Mouse (Mus musculus): ENCODE results near the gene H60b. TPM values are rescaled to one million over a fixed set of nuclear protein-coding genes. Genes with fewer than 3 reads are reported as not detected.

H60b gene
- polyA plus RNA-seq, 1 experiment from 2014 or later: 0.25 TPM

- no peak for ATAC-seq (ENCODE audit: extremely low read depth, insufficient number of reproducible peaks, low FRiP score, low TSS enrichment)
- H3K4me2 ChIP-seq: no peak overlapping the region
- H3K4me1 ChIP-seq: no peaks in the 10 kb centered on the region
- H3K27ac ChIP-seq (replicated peaks): no peak overlapping the region
- no peaks in the 10 kb centered on the region for H3K27me3 ChIP-seq (replicated peaks)
- no peak overlapping the region for H3K4me3 ChIP-seq
- H3K9me3 ChIP-seq: no peaks in the 10 kb centered on the region
- 64% methylated on average over 5 of the region's 5 CpGs for WGBS
- H3K36me3 ChIP-seq: no peaks in the 10 kb centered on the region
- H3K9ac ChIP-seq: no peak overlapping the region
These were observed 138.8 kb downstream of the H60b start for GRCm38 (mm10) chr10:22297033-22297762.

- H3K27me3 ChIP-seq (replicated peaks): no peaks in the 10 kb centered on the region
- H3K36me3 ChIP-seq: no peaks in the 10 kb centered on the region
- no peak for ATAC-seq (ENCODE audit: extremely low read depth, insufficient number of reproducible peaks, low FRiP score, low TSS enrichment)
- H3K4me2 ChIP-seq: no peak overlapping the region
- H3K27ac ChIP-seq (replicated peaks): no peak overlapping the region
- no peak overlapping the region for H3K4me3 ChIP-seq
- no peaks in the 10 kb centered on the region for H3K9me3 ChIP-seq
- 49% methylated on average over 8 of the region's 8 CpGs for WGBS
- no peak overlapping the region for H3K9ac ChIP-seq
- H3K4me1 ChIP-seq: no peaks in the 10 kb centered on the region
These were observed 139.5 kb downstream of the H60b start for GRCm38 (mm10) chr10:22297766-22298461.

GRCm38 (mm10) chr10:22299324-22299723, 140.9 kb downstream of the H60b start:
- no peak overlapping the region for H3K27ac ChIP-seq (replicated peaks)
- no peak overlapping the region for H3K4me2 ChIP-seq
- H3K9me3 ChIP-seq: no peaks in the 10 kb centered on the region
- WGBS: 58% methylated on average over 2 of the region's 2 CpGs
- H3K4me1 ChIP-seq: no peaks in the 10 kb centered on the region
- ATAC-seq (ENCODE audit: extremely low read depth, insufficient number of reproducible peaks, low FRiP score, low TSS enrichment): no peak
- H3K4me3 ChIP-seq: no peak overlapping the region
- no peaks in the 10 kb centered on the region for H3K27me3 ChIP-seq (replicated peaks)
- no peak overlapping the region for H3K9ac ChIP-seq
- no peaks in the 10 kb centered on the region for H3K36me3 ChIP-seq

- no peaks in the 10 kb centered on the region for H3K27me3 ChIP-seq (replicated peaks)
- no peaks in the 10 kb centered on the region for H3K36me3 ChIP-seq
- H3K4me3 ChIP-seq: no peak overlapping the region
- H3K4me2 ChIP-seq: no peak overlapping the region
- H3K27ac ChIP-seq (replicated peaks): no peak overlapping the region
- ATAC-seq (ENCODE audit: extremely low read depth, insufficient number of reproducible peaks, low FRiP score, low TSS enrichment): no peak
- H3K4me1 ChIP-seq: no peaks in the 10 kb centered on the region
- H3K9me3 ChIP-seq: no peaks in the 10 kb centered on the region
- H3K9ac ChIP-seq: no peak overlapping the region
- 75% methylated on average over 1 of the region's 1 CpGs for WGBS
These were observed 143.3 kb downstream of the H60b start for GRCm38 (mm10) chr10:22301641-22302040.

- WGBS: 59% methylated on average over 5 of the region's 5 CpGs
- Histone ChIP-seq H3K9ac (no peak overlapping the region), H3K4me2 (no peak overlapping the region), H3K9me3 (no peaks in the 10 kb centered on the region), H3K4me3 (no peak overlapping the region), H3K27ac (replicated peaks) (no peak overlapping the region), H3K27me3 (replicated peaks) (no peaks in the 10 kb centered on the region), H3K4me1 (no peaks in the 10 kb centered on the region), H3K36me3 (no peaks in the 10 kb centered on the region)
- no peak for ATAC-seq (ENCODE audit: extremely low read depth, insufficient number of reproducible peaks, low FRiP score, low TSS enrichment)
These were observed 144.1 kb downstream of the H60b start for GRCm38 (mm10) chr10:22302344-22303057.

GRCm38 (mm10) chr10:22303736-22304135, 145.3 kb downstream of the H60b start:
- Histone ChIP-seq H3K27me3 (replicated peaks) (no peaks in the 10 kb centered on the region), H3K4me1 (no peaks in the 10 kb centered on the region), H3K27ac (replicated peaks) (no peak overlapping the region), H3K9ac (no peak overlapping the region), H3K4me2 (no peak overlapping the region), H3K4me3 (no peak overlapping the region), H3K9me3 (no peaks in the 10 kb centered on the region), H3K36me3 (no peaks in the 10 kb centered on the region)
- 83% methylated on average over 6 of the region's 6 CpGs for WGBS
- ATAC-seq (ENCODE audit: extremely low read depth, insufficient number of reproducible peaks, low FRiP score, low TSS enrichment): no peak

GRCm38 (mm10) chr10:22305801-22306200, 147.4 kb downstream of the H60b start:
- Histone ChIP-seq H3K27ac (replicated peaks) (no peak overlapping the region), H3K9ac (no peak overlapping the region), H3K27me3 (replicated peaks) (no peaks in the 10 kb centered on the region), H3K9me3 (no peaks in the 10 kb centered on the region), H3K36me3 (no peaks in the 10 kb centered on the region), H3K4me1 (no peaks in the 10 kb centered on the region), H3K4me2 (no peak overlapping the region), H3K4me3 (no peak overlapping the region)
- ATAC-seq (ENCODE audit: extremely low read depth, insufficient number of reproducible peaks, low FRiP score, low TSS enrichment): no peak
- 80% methylated on average over 4 of the region's 4 CpGs for WGBS

GRCm38 (mm10) chr10:22306452-22306851, 148.1 kb downstream of the H60b start:
- Histone ChIP-seq H3K4me1 (no peaks in the 10 kb centered on the region), H3K36me3 (no peaks in the 10 kb centered on the region), H3K27ac (replicated peaks) (no peak overlapping the region), H3K9ac (no peak overlapping the region), H3K4me2 (no peak overlapping the region), H3K27me3 (replicated peaks) (no peaks in the 10 kb centered on the region), H3K9me3 (no peaks in the 10 kb centered on the region), H3K4me3 (no peak overlapping the region)
- no peak for ATAC-seq (ENCODE audit: extremely low read depth, insufficient number of reproducible peaks, low FRiP score, low TSS enrichment)
- 51% methylated on average over 4 of the region's 4 CpGs for WGBS

GRCm38 (mm10) chr10:22308221-22308620, 149.8 kb downstream of the H60b start:
- WGBS: 63% methylated on average over 1 of the region's 1 CpGs
- H3K9ac ChIP-seq: no peak overlapping the region
- no peaks in the 10 kb centered on the region for H3K4me1 ChIP-seq
- H3K36me3 ChIP-seq: no peaks in the 10 kb centered on the region
- no peak overlapping the region for H3K27ac ChIP-seq (replicated peaks)
- no peak overlapping the region for H3K4me2 ChIP-seq
- no peaks in the 10 kb centered on the region for H3K27me3 ChIP-seq (replicated peaks)
- H3K4me3 ChIP-seq: no peak overlapping the region
- ATAC-seq (ENCODE audit: extremely low read depth, insufficient number of reproducible peaks, low FRiP score, low TSS enrichment): no peak
- no peaks in the 10 kb centered on the region for H3K9me3 ChIP-seq

- ATAC-seq (ENCODE audit: extremely low read depth, insufficient number of reproducible peaks, low FRiP score, low TSS enrichment): no peak
- Histone ChIP-seq H3K9ac (no peak overlapping the region), H3K9me3 (no peaks in the 10 kb centered on the region), H3K4me1 (no peaks in the 10 kb centered on the region), H3K27me3 (replicated peaks) (no peaks in the 10 kb centered on the region), H3K27ac (replicated peaks) (no peak overlapping the region), H3K4me2 (no peak overlapping the region), H3K36me3 (no peaks in the 10 kb centered on the region), H3K4me3 (no peak overlapping the region)
- WGBS: 90% methylated on average over 2 of the region's 2 CpGs
These were observed 164.5 kb downstream of the H60b start for GRCm38 (mm10) chr10:22322858-22323257.
